Mouse (Mus musculus): ENCODE results near the gene Alg5. TPM values are rescaled to one million over a fixed set of nuclear protein-coding genes. Genes with fewer than 3 reads are reported as not detected.

The Alg5 gene
- polyA plus RNA-seq, 1 experiment = 1.5 TPM

GRCm38 (mm10) chr3:54775989-54776631 lies 40.8 kb downstream of the Alg5 start:
- Histone ChIP-seq H3K9me3 (peaks cover 27% of the 10 kb centered on the region), H3K4me1 (peaks cover 7% of the 10 kb centered on the region), H3K27me3 (replicated peaks) (no peaks in the 10 kb centered on the region), H3K4me3 (replicated peaks) (no peak overlapping the region), H3K36me3 (replicated peaks; ENCODE audit: low read length) (no peaks in the 10 kb centered on the region)
- no peak for TF ChIP-seq GATA1 (IDR thresholded peaks at IDR 0.05; ENCODE audit: borderline replicate concordance, low read length)
- TF ChIP-seq FLI1 (IDR thresholded peaks at IDR 0.05; ENCODE audit: low read length) = no peak

DNA sequence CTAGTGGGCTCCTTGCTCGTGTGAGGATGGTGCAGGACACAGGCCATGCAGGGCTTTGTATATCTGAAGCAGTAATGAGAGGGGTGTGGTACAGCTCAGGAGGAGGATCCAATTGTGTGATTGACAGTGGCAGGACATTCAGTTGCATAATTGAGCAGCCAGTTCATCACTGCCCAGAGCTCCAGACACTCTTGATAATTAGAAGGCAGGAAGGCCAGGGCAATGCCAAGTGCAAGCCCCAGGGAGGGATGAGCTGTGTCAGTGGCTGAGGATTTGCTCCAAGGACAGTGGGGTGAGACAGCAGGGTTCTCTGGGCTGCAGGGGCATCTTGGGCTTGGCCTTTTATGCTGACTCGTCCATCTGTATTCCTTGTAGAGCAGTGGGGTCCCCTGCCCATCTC lies 55.3 kb downstream of the Alg5 start:
- H3K4me3 ChIP-seq (replicated peaks) = no peak overlapping the region
- H3K36me3 ChIP-seq (replicated peaks; ENCODE audit: low read length) = no peaks in the 10 kb centered on the region
- no peaks in the 10 kb centered on the region for H3K27me3 ChIP-seq (replicated peaks)
- peaks cover 18% of the 10 kb centered on the region for H3K9me3 ChIP-seq
- TF ChIP-seq FLI1 (IDR thresholded peaks at IDR 0.05; ENCODE audit: low read length) = no peak
- no peak for TF ChIP-seq GATA1 (IDR thresholded peaks at IDR 0.05; ENCODE audit: borderline replicate concordance, low read length)
- no peaks in the 10 kb centered on the region for H3K4me1 ChIP-seq

DNA sequence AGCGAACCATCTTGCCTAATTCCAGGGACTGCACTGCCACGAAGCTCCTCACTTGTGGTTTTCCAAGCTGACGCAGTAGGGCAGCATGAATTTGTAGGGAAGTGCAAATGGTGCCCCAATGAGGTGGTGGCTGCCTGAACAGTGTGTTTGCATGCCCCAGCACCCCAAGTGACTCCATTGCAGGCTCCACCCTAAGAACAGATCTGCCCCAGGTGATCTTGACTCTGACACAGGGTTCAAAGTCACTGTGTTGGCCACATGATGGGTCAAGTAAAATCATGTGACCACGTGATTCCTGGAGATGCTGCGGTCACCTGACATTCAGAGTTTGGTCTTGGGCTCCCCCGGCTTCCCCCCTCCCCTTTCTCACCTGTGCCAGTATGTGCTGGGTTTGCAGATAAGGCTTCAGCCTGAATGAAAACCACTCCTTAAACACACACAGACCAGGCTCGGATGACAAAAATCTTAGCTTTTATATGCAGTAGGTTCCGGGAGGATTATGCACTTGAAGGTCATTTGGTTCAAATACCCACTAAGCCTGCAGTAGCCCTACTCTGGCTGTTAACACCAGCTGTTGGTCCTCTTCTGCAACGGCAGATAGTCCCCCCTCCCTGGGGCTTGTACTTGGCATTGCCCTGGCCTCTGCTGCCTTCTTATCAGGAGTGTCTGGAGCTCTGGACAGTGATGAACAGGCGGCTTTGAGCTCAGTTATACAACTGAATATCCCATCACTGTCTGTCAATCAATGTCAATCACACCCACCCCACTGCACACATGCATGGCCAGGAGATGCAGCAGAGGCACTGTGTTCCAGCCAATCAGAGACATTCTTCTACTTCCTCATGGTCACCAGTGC lies 56.7 kb downstream of the Alg5 start:
- H3K36me3 ChIP-seq (replicated peaks; ENCODE audit: low read length) = no peaks in the 10 kb centered on the region
- TF ChIP-seq GATA1 (IDR thresholded peaks at IDR 0.05; ENCODE audit: borderline replicate concordance, low read length) = no peak
- TF ChIP-seq FLI1 (IDR thresholded peaks at IDR 0.05; ENCODE audit: low read length) = no peak
- H3K4me3 ChIP-seq (replicated peaks) = no peak overlapping the region
- peaks cover 1% of the 10 kb centered on the region for H3K27me3 ChIP-seq (replicated peaks)
- peaks cover 15% of the 10 kb centered on the region for H3K9me3 ChIP-seq
- H3K4me1 ChIP-seq = peaks cover 2% of the 10 kb centered on the region; the same call in 1 of the 2 replicates

- H3K4me1 ChIP-seq = peaks cover 7% of the 10 kb centered on the region; the same call in 1 of the 2 replicates
- peaks cover 9% of the 10 kb centered on the region for H3K27me3 ChIP-seq (replicated peaks)
- no peaks in the 10 kb centered on the region for H3K36me3 ChIP-seq (replicated peaks; ENCODE audit: low read length)
- TF ChIP-seq GATA1 (IDR thresholded peaks at IDR 0.05; ENCODE audit: borderline replicate concordance, low read length) (no peak), FLI1 (IDR thresholded peaks at IDR 0.05; ENCODE audit: low read length) (no peak)
- peak overlapping the region; percentile 10 for H3K4me3 ChIP-seq (replicated peaks)
- H3K9me3 ChIP-seq = peaks cover 15% of the 10 kb centered on the region
Measured at GRCm38 (mm10) chr3:54793762-54794161, 58.4 kb downstream of the Alg5 start.

GRCm38 (mm10) chr3:54795379-54795778 lies 60.0 kb downstream of the Alg5 start:
- Histone ChIP-seq H3K9me3 (peaks cover 15% of the 10 kb centered on the region), H3K27me3 (replicated peaks) (peaks cover 9% of the 10 kb centered on the region), H3K36me3 (replicated peaks; ENCODE audit: low read length) (no peaks in the 10 kb centered on the region), H3K4me3 (replicated peaks) (no peak overlapping the region), H3K4me1 (peaks cover 7% of the 10 kb centered on the region; the same call in 1 of the 2 replicates)
- TF ChIP-seq GATA1 (IDR thresholded peaks at IDR 0.05; ENCODE audit: borderline replicate concordance, low read length) (no peak), FLI1 (IDR thresholded peaks at IDR 0.05; ENCODE audit: low read length) (no peak)

DNA sequence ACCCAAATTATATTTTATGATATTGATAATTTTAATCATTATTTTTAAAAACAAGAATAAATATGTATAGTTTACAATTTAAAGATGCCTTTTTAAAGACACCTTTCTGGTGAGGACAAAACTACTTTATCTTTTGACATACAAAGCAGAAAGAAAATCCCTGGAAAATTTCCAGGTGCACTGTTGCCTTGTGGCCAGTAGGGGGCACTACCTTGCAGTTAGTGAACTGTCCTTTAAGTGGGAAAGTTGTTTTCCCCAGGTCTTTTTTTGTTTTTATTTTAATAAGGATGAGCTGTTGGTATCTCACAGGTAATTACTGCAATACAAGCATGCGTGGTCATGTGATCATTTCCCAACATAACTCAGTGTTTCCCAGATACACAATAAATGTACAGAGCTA lies 60.5 kb downstream of the Alg5 start:
- H3K9me3 ChIP-seq = peaks cover 15% of the 10 kb centered on the region
- H3K4me1 ChIP-seq = peaks cover 7% of the 10 kb centered on the region; the same call in 1 of the 2 replicates
- H3K36me3 ChIP-seq (replicated peaks; ENCODE audit: low read length) = no peaks in the 10 kb centered on the region
- H3K27me3 ChIP-seq (replicated peaks) = peaks cover 9% of the 10 kb centered on the region
- no peak overlapping the region for H3K4me3 ChIP-seq (replicated peaks)
- TF ChIP-seq GATA1 (IDR thresholded peaks at IDR 0.05; ENCODE audit: borderline replicate concordance, low read length) (no peak), FLI1 (IDR thresholded peaks at IDR 0.05; ENCODE audit: low read length) (no peak)

DNA sequence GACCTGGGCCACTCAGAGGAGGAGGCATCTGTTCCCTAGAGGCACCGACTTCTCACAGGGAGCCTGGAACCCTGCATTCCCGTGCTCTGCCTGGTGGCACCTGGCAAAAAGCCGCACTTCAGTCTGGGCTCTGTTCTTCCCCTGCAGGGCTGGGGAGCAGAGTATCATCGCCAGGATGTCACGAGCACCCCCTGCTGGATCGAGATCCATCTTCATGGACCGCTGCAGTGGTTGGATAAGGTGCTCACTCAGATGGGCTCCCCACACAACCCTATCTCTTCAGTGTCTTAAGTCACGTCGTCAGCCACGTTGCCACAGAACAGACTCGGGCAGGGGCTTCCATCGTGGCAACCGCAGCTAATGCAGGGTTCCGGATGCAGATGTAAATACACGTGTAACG lies 61.9 kb downstream of the Alg5 start:
- Histone ChIP-seq H3K36me3 (replicated peaks; ENCODE audit: low read length) (peaks cover 2% of the 10 kb centered on the region), H3K9me3 (peaks cover 15% of the 10 kb centered on the region), H3K4me3 (replicated peaks) (peak overlapping the region; percentile 28), H3K27me3 (replicated peaks) (peaks cover 9% of the 10 kb centered on the region), H3K4me1 (peaks cover 7% of the 10 kb centered on the region; the same call in 1 of the 2 replicates)
- no peak for TF ChIP-seq FLI1 (IDR thresholded peaks at IDR 0.05; ENCODE audit: low read length)

Other genes with a start within 250 kb of the Alg5 start
- gene Supt20, start 42.7 kb upstream of the Alg5 start, polyA plus RNA-seq (2012; ENCODE audit: insufficient read depth, low replicate concordance) = 1.1 TPM in 1 of 2 replicates, not detected in the other
- gene Gm21958, start 21.2 kb upstream of the Alg5 start, polyA plus RNA-seq (2012; ENCODE audit: insufficient read depth, low replicate concordance) = not detected in 2 replicates
- 33.9 TPM in 1 of 2 replicates, not detected in the other for gene Exosc8, start 146 bp upstream of the Alg5 start, polyA plus RNA-seq (2012; ENCODE audit: insufficient read depth, low replicate concordance)
- not detected in 2 replicates for gene Smad9, start 20.0 kb downstream of the Alg5 start, polyA plus RNA-seq (2012; ENCODE audit: insufficient read depth, low replicate concordance)
- gene Rfxap, start 72.3 kb downstream of the Alg5 start, polyA plus RNA-seq (2012; ENCODE audit: insufficient read depth, low replicate concordance) = 20.0 and 126 TPM in 2 replicates
- not detected in 2 replicates for gene Sertm1, start 180.3 kb downstream of the Alg5 start, polyA plus RNA-seq (2012; ENCODE audit: insufficient read depth, low replicate concordance)